Mouse (Mus musculus): ENCODE data around the gene 1700123O20Rik. TPM values are rescaled to one million over a fixed set of nuclear protein-coding genes. Genes with fewer than 3 reads are reported as not detected.

1700123O20Rik gene
- total RNA-seq, 4 experiments from 2014 or later, result 17.9 to 27.8 (median 23.7) TPM

DNA sequence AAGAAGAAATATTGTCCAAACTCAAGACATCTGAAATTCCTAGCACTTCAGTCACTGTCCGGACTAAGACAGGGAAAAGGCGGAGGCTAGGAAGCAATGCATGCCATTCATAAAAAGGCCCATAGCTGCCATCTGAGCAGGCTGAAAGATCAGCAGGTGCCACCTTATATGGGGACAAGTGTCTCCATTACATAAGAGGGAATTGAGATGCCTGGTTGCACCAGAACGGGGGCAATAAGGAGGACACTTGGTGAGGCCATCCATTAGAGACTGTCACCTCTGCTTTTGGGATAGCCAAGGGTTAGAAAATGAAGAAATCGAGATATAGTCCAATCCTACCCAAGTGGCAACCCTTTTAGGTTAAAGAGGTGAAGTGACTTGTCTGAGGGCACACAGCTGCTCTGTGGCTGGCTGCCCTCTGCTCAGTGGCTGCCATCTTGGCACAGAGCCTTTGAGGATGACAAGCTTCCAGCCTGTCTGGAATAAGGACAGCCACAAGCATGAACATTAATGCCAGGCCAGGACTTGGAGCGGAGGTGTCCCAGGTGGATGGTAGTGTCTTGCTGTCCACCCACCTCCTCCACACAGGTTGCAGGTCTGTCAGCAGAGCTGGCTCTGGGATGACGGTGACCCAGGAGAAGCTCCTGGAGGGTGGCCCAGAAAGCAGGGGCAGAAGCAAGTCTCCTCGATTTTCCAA lies 34.8 kb downstream of the 1700123O20Rik start:
- DNase-seq (ENCODE audit: low spot score in 2 of 2), result no peak

DNA sequence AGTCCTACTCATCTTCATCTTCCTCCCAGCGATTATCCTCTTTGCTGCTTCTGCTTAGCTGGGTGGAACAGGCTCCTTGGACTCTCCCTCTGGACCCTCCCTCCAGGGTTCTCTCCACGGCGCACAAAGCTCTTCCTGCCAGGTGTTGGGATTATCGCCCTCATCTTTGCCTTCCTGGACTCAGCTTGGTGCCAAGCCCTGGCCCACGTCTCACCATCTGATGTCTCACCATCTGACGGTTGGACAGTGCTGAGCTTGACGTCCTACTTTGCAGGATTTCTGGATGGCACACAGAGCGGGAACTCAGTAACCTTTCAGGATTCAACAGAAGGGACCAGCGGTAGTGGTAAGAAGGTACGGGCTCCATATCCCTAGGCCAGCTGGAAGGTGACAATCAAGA lies 35.7 kb downstream of the 1700123O20Rik start:
- no peak for DNase-seq (ENCODE audit: low spot score in 2 of 2)

DNA sequence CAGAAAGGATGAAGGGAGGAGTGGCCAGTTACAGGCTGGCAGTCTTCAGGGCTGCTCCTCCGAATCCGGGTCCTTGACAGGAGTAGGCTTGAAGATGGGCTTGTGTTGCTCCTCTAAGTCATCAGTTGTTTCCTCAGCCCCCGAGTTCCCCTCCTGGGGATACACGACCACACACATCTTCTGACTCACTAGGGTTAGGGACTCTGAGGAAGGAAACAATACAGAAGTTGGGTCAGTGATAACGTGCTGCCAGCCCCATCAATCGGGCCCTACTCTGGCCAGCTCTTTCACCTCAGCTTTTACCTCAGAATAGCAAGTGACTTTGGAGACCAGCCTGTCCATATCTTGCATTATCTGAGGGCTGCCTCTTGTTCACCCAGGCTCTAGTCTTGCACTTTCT lies 38.0 kb downstream of the 1700123O20Rik start:
- DNase-seq (ENCODE audit: low spot score in 2 of 2), result no peak

DNA sequence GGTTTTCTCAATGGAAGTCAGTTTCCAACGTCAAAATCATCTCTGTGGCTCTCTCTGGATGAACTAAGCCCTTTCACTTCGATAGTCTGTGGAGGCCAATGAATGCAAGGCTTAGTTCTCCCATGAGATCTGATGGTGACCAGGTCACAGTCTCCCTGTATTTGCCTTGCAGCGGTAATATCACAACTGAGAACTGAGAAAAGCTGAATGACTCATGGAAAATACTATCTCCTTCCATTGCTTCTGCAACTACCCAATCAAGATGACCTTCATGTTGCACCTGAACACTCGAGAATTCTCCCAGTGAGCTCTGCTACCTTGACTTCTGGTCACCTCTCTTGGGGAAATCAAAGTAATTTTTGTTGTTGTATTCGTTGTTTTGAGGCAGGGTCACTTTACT lies 41.5 kb downstream of the 1700123O20Rik start:
- DNase-seq (ENCODE audit: low spot score in 2 of 2), result no peak

DNA sequence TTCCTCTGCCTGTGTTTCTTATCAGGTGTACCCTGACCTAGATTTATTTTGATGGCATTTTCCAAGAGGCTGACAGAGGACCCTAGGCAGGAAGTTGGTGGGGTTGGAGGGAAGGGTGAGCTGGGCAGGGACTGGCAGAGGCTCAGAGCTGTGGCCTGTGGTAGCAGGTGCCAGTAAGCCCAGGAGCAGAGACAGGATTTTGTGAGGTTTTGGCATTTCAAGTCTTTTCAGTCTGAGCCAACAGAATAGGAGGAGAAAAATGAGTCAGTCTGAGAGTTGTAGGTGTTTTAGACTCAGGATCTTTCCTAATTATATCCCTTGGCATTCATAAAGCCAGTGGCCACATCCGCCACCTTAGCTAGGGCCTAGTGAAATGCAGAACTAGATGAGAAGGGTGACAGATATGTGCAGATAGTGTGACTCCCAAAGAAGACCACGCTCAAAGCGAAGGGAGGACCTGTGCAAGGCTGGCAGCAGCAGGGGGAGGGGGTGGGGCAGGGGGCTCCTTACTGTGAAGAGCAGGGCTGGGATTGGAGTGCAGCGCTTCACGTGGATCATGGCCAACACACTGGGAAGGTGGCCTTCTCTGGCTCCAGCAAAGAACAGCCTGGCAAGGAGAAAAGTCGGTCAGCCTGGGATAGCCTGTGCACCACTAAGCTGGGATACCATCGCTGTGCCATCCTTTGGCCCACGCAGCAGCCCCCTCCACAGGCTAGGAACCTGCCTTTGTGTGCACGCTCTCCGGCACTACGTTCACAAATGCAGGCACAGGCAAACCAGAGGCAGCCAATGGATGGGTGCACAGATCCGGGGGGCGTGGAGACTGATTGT lies 43.0 kb downstream of the 1700123O20Rik start:
- DNase-seq (ENCODE audit: low spot score in 2 of 2), result no peak

DNA sequence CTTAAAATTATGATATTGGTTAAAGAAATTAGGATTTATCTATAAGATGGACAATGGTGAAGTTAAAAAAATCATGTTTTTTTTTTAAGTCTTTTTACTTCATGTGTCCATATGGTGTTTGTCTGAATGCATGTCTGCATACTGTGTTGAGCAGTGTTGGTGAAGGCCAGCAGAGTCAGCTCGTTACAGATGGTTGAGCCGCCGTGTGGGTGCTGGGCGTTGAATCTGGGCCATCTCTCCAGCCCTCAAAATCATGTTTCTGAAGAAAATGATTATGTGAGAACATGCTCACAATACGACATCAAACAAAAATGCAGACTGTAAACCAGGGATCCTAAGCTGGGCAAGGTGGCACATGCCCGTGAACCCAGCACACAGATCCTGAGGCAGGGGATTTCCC lies 44.3 kb downstream of the 1700123O20Rik start:
- DNase-seq (ENCODE audit: low spot score in 2 of 2), result peak in 1 of 2 experiments; percentile 61

DNA sequence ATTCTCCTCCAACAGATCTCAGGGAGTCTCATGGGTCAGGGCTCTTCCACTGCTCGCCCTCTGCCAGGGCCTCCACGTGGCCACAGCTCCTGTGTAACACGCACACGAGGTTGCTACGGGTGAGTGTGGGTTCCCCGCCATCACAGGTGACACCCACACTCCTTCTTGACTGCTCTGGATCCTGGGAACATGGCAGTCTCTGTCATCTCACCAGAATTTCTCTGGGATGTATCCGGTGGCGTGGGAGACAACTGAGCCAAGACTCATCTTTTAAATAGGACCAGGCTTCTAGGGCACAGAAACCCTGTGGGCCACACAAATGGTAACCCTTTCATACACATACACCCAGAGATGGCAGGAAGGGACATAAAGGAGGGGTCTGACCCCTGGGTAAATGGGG lies 46.2 kb downstream of the 1700123O20Rik start:
- DNase-seq (ENCODE audit: low spot score in 2 of 2), result no peak

DNA sequence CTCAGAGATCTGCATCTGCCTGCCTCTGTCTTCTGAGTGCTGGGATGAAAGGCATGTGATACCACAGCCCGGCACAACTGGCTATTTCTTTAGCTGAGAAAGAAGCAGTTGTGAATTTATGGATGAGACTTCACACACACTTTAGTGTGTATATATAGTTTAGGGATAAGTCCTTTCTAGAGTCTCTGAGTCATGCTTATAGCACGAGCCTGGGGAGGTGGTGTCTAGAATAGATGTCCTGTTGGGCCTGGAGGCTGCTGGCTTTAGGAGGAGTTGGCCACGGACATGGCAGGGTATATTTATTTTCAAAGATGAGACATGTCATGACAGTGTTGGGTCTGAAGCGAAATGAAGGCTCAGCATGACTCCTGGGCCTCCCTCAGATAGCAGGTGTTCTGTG lies 48.0 kb downstream of the 1700123O20Rik start:
- no peak for DNase-seq (ENCODE audit: low spot score in 2 of 2)

DNA sequence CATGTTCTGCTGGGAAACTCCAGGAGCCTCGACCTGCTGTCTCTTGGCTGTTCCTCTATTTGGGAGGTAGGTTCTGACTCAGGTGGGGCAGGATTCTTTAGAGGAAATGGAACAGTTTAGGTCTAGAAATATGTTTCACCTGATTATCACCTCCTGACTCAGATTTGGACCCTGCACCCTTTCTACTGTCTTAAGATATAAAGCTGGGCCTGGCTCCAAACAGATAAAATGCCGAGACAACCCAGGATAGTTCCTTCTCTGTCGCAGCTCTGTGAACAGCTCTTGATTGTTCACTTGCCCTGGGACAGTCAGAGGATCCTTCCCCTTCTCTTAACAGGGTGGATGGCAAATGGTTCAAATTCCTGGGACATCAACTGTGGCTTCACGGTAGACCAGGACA lies 49.2 kb downstream of the 1700123O20Rik start:
- DNase-seq (ENCODE audit: low spot score in 2 of 2), result no peak

DNA sequence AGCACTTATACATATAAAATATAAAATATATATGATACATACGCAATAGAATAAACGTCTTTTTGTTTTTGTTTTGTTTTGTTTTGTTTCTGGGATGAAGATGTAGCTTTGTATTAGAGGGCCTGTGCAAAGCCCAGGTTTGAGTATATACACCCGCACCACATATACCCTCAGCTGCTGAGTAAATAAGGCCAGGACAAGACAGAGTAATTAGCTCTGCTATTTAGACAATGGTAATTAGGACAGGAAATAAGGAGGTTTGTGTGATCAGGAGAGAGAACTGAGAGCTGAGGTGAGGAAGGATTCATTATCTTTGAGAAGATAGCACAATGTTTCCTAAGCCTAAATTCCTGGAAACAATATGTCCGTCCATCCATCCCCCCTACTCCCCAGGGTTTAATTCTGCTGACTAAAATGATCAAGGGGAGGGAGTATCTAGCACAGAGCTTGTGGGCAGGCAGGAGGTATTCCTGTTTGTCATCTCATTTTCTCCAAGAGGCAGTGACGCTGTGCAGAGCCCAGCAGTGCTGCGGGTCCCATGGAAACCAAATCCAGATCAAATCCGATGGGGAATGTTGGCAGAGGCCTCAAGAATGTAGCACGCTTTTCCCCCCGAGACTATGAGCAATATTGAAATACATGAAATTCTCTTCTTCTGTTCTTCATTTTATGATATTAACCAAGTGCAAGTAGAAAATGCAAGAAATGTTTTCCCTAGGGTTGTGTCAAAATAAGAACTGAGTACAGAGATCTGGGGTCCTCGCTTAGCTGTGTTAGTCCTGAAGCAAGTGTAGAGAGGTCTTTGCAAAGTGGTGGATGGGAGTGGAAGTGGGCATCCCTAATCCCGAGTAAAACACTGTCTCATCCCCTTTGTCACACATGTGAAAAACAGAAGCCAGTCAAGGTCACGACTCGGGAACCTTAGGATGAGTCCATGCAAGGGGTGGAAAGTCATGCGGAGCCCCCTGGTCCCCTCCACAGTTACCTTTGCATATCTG lies 50.8 kb downstream of the 1700123O20Rik start:
- DNase-seq (ENCODE audit: low spot score in 2 of 2), result peak; percentile 64 to 70

DNA sequence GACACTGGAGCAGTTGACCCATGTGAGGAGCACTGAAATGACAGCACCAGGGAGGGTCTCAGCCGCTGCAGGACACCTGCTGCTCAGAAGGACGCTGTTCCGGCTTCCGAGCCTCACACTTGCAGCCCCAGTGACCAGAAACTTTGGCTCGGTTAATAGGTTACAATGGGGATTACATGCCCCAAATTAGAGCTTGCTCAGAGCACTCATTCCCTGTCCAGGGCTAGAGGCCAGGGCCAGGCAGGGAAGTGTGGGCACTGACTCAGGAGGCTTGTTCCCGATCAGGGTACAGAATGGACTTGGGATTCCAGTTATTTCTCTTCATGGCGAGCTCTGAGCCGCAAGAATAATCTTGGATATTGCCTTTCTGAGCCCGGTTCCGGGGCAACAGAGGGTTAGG lies 51.6 kb downstream of the 1700123O20Rik start:
- no peak for DNase-seq (ENCODE audit: low spot score in 2 of 2)

Small RNAs within 50 kb of the gene (microRNA-seq; reads per million reads assigned to microRNA genes)
- 0 to 0.32 reads per million in 2 experiments for gene Mir6948

Other genes with a start within 250 kb of the 1700123O20Rik start
- gene Lrp10, start 222.1 kb upstream of the 1700123O20Rik start, total RNA-seq (2022), result 10 to 100 TPM; 32.0 to 44.8 (median 36.7) TPM
- 10 to 100 TPM; 15.7 to 25.1 (median 18.7) TPM for gene Rem2, start 210.1 kb upstream of the 1700123O20Rik start, total RNA-seq (2022)
- 10 to 100 TPM; 47.0 to 58.2 (median 51.9) TPM for gene Prmt5, start 168.7 kb upstream of the 1700123O20Rik start, total RNA-seq (2022)
- gene Haus4, start 131.6 kb upstream of the 1700123O20Rik start, total RNA-seq (2022), result 1 to 10 TPM; 3.6 to 9.7 (median 4.9) TPM
- gene Ajuba, start 108.7 kb upstream of the 1700123O20Rik start, total RNA-seq (2022), result 1 to 10 TPM; 1.3 to 2.7 (median 1.9) TPM
- 1 to 10 TPM; 4.4 to 7.8 (median 6.1) TPM for gene 4931414P19Rik, start 80.2 kb upstream of the 1700123O20Rik start, total RNA-seq (2022)
- gene Psmb5, start 68.2 kb upstream of the 1700123O20Rik start, total RNA-seq (2022), result 100 to 1,000 TPM; 179 to 205 (median 193) TPM
- under 1 TPM in 3 of 4 experiments, not detected in 1; 0.14 to 0.51 (median 0.23) TPM for gene Psmb11, start 64.8 kb upstream of the 1700123O20Rik start, total RNA-seq (2022)
- not detected for gene Gm17606, start 45.3 kb upstream of the 1700123O20Rik start, total RNA-seq (2022)
- gene Cdh24, start 44.9 kb upstream of the 1700123O20Rik start, total RNA-seq (2022), result 10 to 100 TPM; 16.0 to 24.1 (median 20.7) TPM
- 100 to 1,000 TPM; 190 to 255 (median 232) TPM for gene Acin1, start 715 bp downstream of the 1700123O20Rik start, total RNA-seq (2022)
- gene Gm29776, start 12.6 kb downstream of the 1700123O20Rik start, total RNA-seq (2022), result under 1 TPM in 1 of 4 experiments, not detected in 3; 0.18 TPM
- gene Cebpe, start 26.0 kb downstream of the 1700123O20Rik start, total RNA-seq (2022), result not detected
- 10 to 100 TPM; 49.8 to 67.2 (median 58.5) TPM for gene Slc7a8, start 95.7 kb downstream of the 1700123O20Rik start, total RNA-seq (2022)
- not detected for gene Rnf212b, start 127.9 kb downstream of the 1700123O20Rik start, total RNA-seq (2022)
- gene Homez, start 184.7 kb downstream of the 1700123O20Rik start, total RNA-seq (2022), result 10 to 100 TPM; 20.3 to 33.2 (median 26.2) TPM
- gene Ppp1r3e, start 191.3 kb downstream of the 1700123O20Rik start, total RNA-seq (2022), result 10 to 100 TPM; 18.2 to 23.0 (median 22.2) TPM
- gene Bcl2l2, start 197.2 kb downstream of the 1700123O20Rik start, total RNA-seq (2022), result 100 to 1,000 TPM; 117 to 125 (median 121) TPM
- gene Gm20521, start 197.2 kb downstream of the 1700123O20Rik start, total RNA-seq (2022), result 10 to 100 TPM in 1 of 4 experiments, not detected in 3; 25.6 TPM
- 100 to 1,000 TPM; 260 to 320 (median 270) TPM for gene Pabpn1, start 206.3 kb downstream of the 1700123O20Rik start, total RNA-seq (2022)
- 100 to 1,000 TPM; 629 to 644 (median 642) TPM for gene Slc22a17, start 226.9 kb downstream of the 1700123O20Rik start, total RNA-seq (2022)
- gene Efs, start 239.9 kb downstream of the 1700123O20Rik start, total RNA-seq (2022), result 10 to 100 TPM; 10.1 to 13.7 (median 12.4) TPM
- under 1 TPM in 1 of 4 experiments, not detected in 3; 0.47 TPM for gene Il25, start 246.5 kb downstream of the 1700123O20Rik start, total RNA-seq (2022)

Data from layer of hippocampus, adult 8-10 months (tissue).